Comparison of ENCODE assay signal across 9 mouse cellular contexts in the genomic region with DNA sequence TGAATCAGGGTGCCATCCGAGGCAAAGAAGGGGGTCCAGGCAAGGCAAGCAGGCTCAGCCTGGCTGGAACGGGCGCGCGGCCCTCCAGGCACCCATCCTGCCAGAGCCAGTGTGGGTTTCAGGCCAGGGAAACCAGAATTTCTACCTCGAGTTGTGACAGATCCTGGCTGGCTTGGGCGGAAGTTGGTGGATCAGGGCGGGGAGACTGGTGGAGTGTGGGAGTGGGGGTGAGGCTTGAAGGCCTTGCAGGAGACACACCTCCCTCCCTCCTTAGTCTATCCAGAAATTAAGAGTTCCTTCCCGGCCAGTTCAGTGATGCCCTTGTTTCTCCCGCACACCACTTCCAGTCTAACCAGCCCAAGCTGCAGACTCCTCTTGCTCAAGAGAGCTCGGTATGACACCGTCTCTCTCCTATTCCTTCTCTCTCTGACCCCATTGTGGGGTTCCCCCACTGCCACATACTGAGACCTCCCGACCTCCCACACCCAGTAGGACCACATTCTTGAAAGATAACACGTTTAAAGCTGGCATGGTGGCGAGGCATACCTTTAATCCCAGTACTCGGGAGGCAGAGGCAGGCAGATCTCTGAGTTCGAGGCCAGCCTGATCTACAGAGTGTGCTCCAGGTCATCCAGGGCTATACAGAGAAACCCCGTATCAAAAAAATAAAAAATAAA. TPM values are rescaled to one million over a fixed set of nuclear protein-coding genes. Genes with fewer than 3 reads are reported as not detected.
A peak's percentile ranks its signal among the peaks of the same experiment; 100 is the strongest.
DNase-seq lines count a peak whose midpoint lies in the region; ATAC-seq and TF ChIP-seq lines count a peak whose summit lies in the region.
"Had no signal": no experiment of that assay in that cellular context is flagged by ENCODE, and none has a peak within 500 bp of the region (broad histone marks: within the 10 kb centered on the region; RNA-seq: fewer than 3 reads in every experiment).

No protein-coding gene starts in this region.

- no peak for TF ChIP-seq CTCF in liver, embryonic 14.5 days (IDR thresholded peaks at IDR 0.05; ENCODE audit: low read depth)
- TF ChIP-seq CTCF in stomach, postnatal 0 days (IDR thresholded peaks at IDR 0.05; ENCODE audit: low read depth): no peak

- H3K4me3 ChIP-seq in midbrain, embryonic 13.5 days (replicated peaks): no peak overlapping the region
- no peak overlapping the region for H3K4me3 ChIP-seq in midbrain, embryonic 15.5 days
- H3K4me3 ChIP-seq in liver, embryonic 14.5 days (ENCODE audit: insufficient read depth in 1 of 2, low read depth in 2 of 2, low read length in 2 of 2): peak overlapping the region; percentile 33 to 34; a peak in 3 of 4 replicates
- H3K4me3 ChIP-seq in stomach, postnatal 0 days (ENCODE audit: low read depth, low read length): peak overlapping the region; percentile 35

- no peak for TF ChIP-seq EP300 in liver, embryonic 14.5 days (IDR thresholded peaks at IDR 0.05; ENCODE audit: low read depth)
- no peak for TF ChIP-seq EP300 in stomach, postnatal 0 days (optimal IDR thresholded peaks at IDR 0.05)

- H3K9ac ChIP-seq in midbrain, embryonic 13.5 days (replicated peaks): peak overlapping the region; percentile 25; the same call in 1 of the 2 replicates
- H3K9ac ChIP-seq in midbrain, embryonic 15.5 days: no peak overlapping the region
- peak overlapping the region; percentile 13; the same call in 1 of the 2 replicates for H3K9ac ChIP-seq in liver, embryonic 14.5 days (replicated peaks)
- peak overlapping the region; percentile 60 for H3K9ac ChIP-seq in stomach, postnatal 0 days (ENCODE audit: low read length)

- H3K27me3 ChIP-seq in midbrain, embryonic 13.5 days: 0 out of 2 replicates have a peak, but pooled peaks cover 7% of the 10 kb centered on the region
- H3K27me3 ChIP-seq in midbrain, embryonic 15.5 days (replicated peaks): no peaks in the 10 kb centered on the region
- H3K27me3 ChIP-seq in liver, embryonic 14.5 days (ENCODE audit: control insufficient read depth, insufficient read depth, low read length): peaks cover 14% of the 10 kb centered on the region
- H3K27me3 ChIP-seq in stomach, postnatal 0 days (ENCODE audit: control insufficient read depth, insufficient read depth, low read length): no peaks in the 10 kb centered on the region

- DNase-seq in liver, embryonic 14.5 days (ENCODE audit: low read depth in 3 of 3, low spot score in 3 of 3): no peak
- DNase-seq in stomach, postnatal 0 days (ENCODE audit: low spot score): peak; percentile 82
- DNase-seq in B cell, adult 2 months: no peak
- no peak for DNase-seq in layer of hippocampus, adult 11-12 months (ENCODE audit: low spot score)
- no peak for DNase-seq in spleen, adult 18-20 months
- DNase-seq: adrenal gland, postnatal 36 days had no signal

- no peak for ATAC-seq in midbrain, embryonic 13.5 days
- no peak for ATAC-seq in midbrain, embryonic 15.5 days (replicated peaks)
- peak; percentile 15; the same call in 1 of the 2 replicates for ATAC-seq in granulocyte monocyte progenitor cell, adult 5-6 weeks (replicated peaks; ENCODE audit: poor library complexity, severe bottlenecking)
- no peak for ATAC-seq in liver, embryonic 14.5 days (ENCODE audit: insufficient read depth)
- peak; percentile 72 for ATAC-seq in stomach, postnatal 0 days (ENCODE audit: low FRiP score, low TSS enrichment)

- peaks cover 39% of the 10 kb centered on the region for H3K4me1 ChIP-seq in midbrain, embryonic 13.5 days (replicated peaks)
- H3K4me1 ChIP-seq in midbrain, embryonic 15.5 days: peaks cover 28% of the 10 kb centered on the region
- peaks cover 0 to 5% of the 10 kb centered on the region in 2 experiments; a peak in 1 of 4 replicates for H3K4me1 ChIP-seq in liver, embryonic 14.5 days (replicated peaks; ENCODE audit: control insufficient read depth in 2 of 2, insufficient read depth in 2 of 2, low read length in 1 of 2)
- H3K4me1 ChIP-seq in stomach, postnatal 0 days (replicated peaks; ENCODE audit: control insufficient read depth, insufficient read depth): 0 out of 2 replicates have a peak, but pooled peaks cover 5% of the 10 kb centered on the region

- WGBS in midbrain, embryonic 13.5 days: 84% methylated on average over 18 of the region's 18 CpGs
- WGBS in midbrain, embryonic 15.5 days: 81% methylated on average over 18 of the region's 18 CpGs
- WGBS in liver, embryonic 14.5 days (ENCODE audit: insufficient replicate concordance): 48% methylated on average over 18 of the region's 18 CpGs
- 56% methylated on average over 18 of the region's 18 CpGs for WGBS in stomach, postnatal 0 days

- peaks cover 34% of the 10 kb centered on the region for H3K36me3 ChIP-seq in midbrain, embryonic 13.5 days
- peaks cover 7% of the 10 kb centered on the region; the same call in 1 of the 2 replicates for H3K36me3 ChIP-seq in midbrain, embryonic 15.5 days (replicated peaks)
- no peaks in the 10 kb centered on the region for H3K36me3 ChIP-seq in liver, embryonic 14.5 days (replicated peaks; ENCODE audit: control insufficient read depth, insufficient read depth, low read depth)
- no peaks in the 10 kb centered on the region for H3K36me3 ChIP-seq in stomach, postnatal 0 days (ENCODE audit: control insufficient read depth, insufficient read depth, low read length)

- no peak overlapping the region for H3K27ac ChIP-seq in midbrain, embryonic 13.5 days
- H3K27ac ChIP-seq in midbrain, embryonic 15.5 days: no peak overlapping the region
- H3K27ac ChIP-seq in liver, embryonic 14.5 days: no peak overlapping the region
- H3K27ac ChIP-seq in stomach, postnatal 0 days (replicated peaks): peak overlapping the region; percentile 86

- H3K9me3 ChIP-seq in midbrain, embryonic 13.5 days: no peaks in the 10 kb centered on the region
- H3K9me3 ChIP-seq in midbrain, embryonic 15.5 days: no peaks in the 10 kb centered on the region
- no peaks in the 10 kb centered on the region for H3K9me3 ChIP-seq in liver, embryonic 14.5 days (ENCODE audit: control insufficient read depth, low read length)
- H3K9me3 ChIP-seq in stomach, postnatal 0 days (ENCODE audit: control insufficient read depth, low read length): no peaks in the 10 kb centered on the region

- H3K4me2 ChIP-seq in midbrain, embryonic 13.5 days (replicated peaks): no peak overlapping the region
- H3K4me2 ChIP-seq in midbrain, embryonic 15.5 days: no peak overlapping the region
- H3K4me2 ChIP-seq in liver, embryonic 14.5 days (ENCODE audit: low read depth): peak overlapping the region; percentile 44
- peak overlapping the region; percentile 54 for H3K4me2 ChIP-seq in stomach, postnatal 0 days (replicated peaks; ENCODE audit: low read depth)

RNA-seq across cellular contexts. Expression of gene Sema4a, which starts 5.3 kb away (rescaled TPM):
- polyA plus RNA-seq in midbrain, embryonic 13.5 days (2015; fragmentation: Nextera tagmentation; extraction: Ambion mirVana): 28.8 and 31.1 TPM in 2 replicates
- polyA plus RNA-seq in midbrain, embryonic 15.5 days (2015; fragmentation: Nextera tagmentation; extraction: Ambion mirVana): 39.1 and 39.3 TPM in 2 replicates
- total RNA-seq in granulocyte monocyte progenitor cell, adult 5-6 weeks (2014; fragmentation: Nextera tagmentation): 24.0 and 38.5 TPM in 2 replicates
- total RNA-seq in granulocyte monocyte progenitor cell, adult 5-6 weeks (2017): 25.1 and 35.7 TPM in 2 replicates
- polyA plus RNA-seq in liver, embryonic 14.5 days (2012; rRNA removed): 12.7 and 17.8 TPM in 2 replicates
- 9.1 and 10.5 TPM in 2 replicates for polyA plus RNA-seq in liver, embryonic 14.5 days (2014; fragmentation: Nextera tagmentation; extraction: Ambion mirVana)
- 27.9 and 32.7 TPM in 2 replicates for polyA plus RNA-seq in stomach, postnatal 0 days (2015; fragmentation: Nextera tagmentation; extraction: Ambion mirVana)

RNA-seq across cellular contexts. Expression of gene Slc25a44, which starts 30.8 kb away (rescaled TPM):
- 28.7 and 29.7 TPM in 2 replicates for polyA plus RNA-seq in midbrain, embryonic 13.5 days (2015; fragmentation: Nextera tagmentation; extraction: Ambion mirVana)
- 39.6 and 41.2 TPM in 2 replicates for polyA plus RNA-seq in midbrain, embryonic 15.5 days (2015; fragmentation: Nextera tagmentation; extraction: Ambion mirVana)
- total RNA-seq in granulocyte monocyte progenitor cell, adult 5-6 weeks (2014; fragmentation: Nextera tagmentation): 13.1 and 13.5 TPM in 2 replicates
- 11.6 and 13.8 TPM in 2 replicates for total RNA-seq in granulocyte monocyte progenitor cell, adult 5-6 weeks (2017)
- polyA plus RNA-seq in liver, embryonic 14.5 days (2012; rRNA removed): 8.8 and 9.2 TPM in 2 replicates
- 9.9 and 11.7 TPM in 2 replicates for polyA plus RNA-seq in liver, embryonic 14.5 days (2014; fragmentation: Nextera tagmentation; extraction: Ambion mirVana)
- 9.7 and 9.8 TPM in 2 replicates for polyA plus RNA-seq in stomach, postnatal 0 days (2015; fragmentation: Nextera tagmentation; extraction: Ambion mirVana)

RNA-seq across cellular contexts. Expression of gene Pmf1, which starts 45.6 kb away (rescaled TPM):
- polyA plus RNA-seq in midbrain, embryonic 13.5 days (2015; fragmentation: Nextera tagmentation; extraction: Ambion mirVana): 51.7 and 56.8 TPM in 2 replicates
- 23.6 and 26.7 TPM in 2 replicates for polyA plus RNA-seq in midbrain, embryonic 15.5 days (2015; fragmentation: Nextera tagmentation; extraction: Ambion mirVana)
- total RNA-seq in granulocyte monocyte progenitor cell, adult 5-6 weeks (2014; fragmentation: Nextera tagmentation): 115 and 122 TPM in 2 replicates
- total RNA-seq in granulocyte monocyte progenitor cell, adult 5-6 weeks (2017): 128 and 141 TPM in 2 replicates
- 59.1 and 60.6 TPM in 2 replicates for polyA plus RNA-seq in liver, embryonic 14.5 days (2012; rRNA removed)
- polyA plus RNA-seq in liver, embryonic 14.5 days (2014; fragmentation: Nextera tagmentation; extraction: Ambion mirVana): 73.8 and 81.2 TPM in 2 replicates
- 55.6 and 58.1 TPM in 2 replicates for polyA plus RNA-seq in stomach, postnatal 0 days (2015; fragmentation: Nextera tagmentation; extraction: Ambion mirVana)

RNA-seq across cellular contexts. Expression of gene Lmna, which starts 54.0 kb away (rescaled TPM):
- polyA plus RNA-seq in midbrain, embryonic 13.5 days (2015; fragmentation: Nextera tagmentation; extraction: Ambion mirVana): 21.4 and 23.4 TPM in 2 replicates
- polyA plus RNA-seq in midbrain, embryonic 15.5 days (2015; fragmentation: Nextera tagmentation; extraction: Ambion mirVana): 51.1 and 51.6 TPM in 2 replicates
- not detected in 2 replicates for total RNA-seq in granulocyte monocyte progenitor cell, adult 5-6 weeks (2014; fragmentation: Nextera tagmentation)
- total RNA-seq in granulocyte monocyte progenitor cell, adult 5-6 weeks (2017): 0.41 and 1.6 TPM in 2 replicates
- 45.2 and 58.7 TPM in 2 replicates for polyA plus RNA-seq in liver, embryonic 14.5 days (2012; rRNA removed)
- 115 and 132 TPM in 2 replicates for polyA plus RNA-seq in liver, embryonic 14.5 days (2014; fragmentation: Nextera tagmentation; extraction: Ambion mirVana)
- polyA plus RNA-seq in stomach, postnatal 0 days (2015; fragmentation: Nextera tagmentation; extraction: Ambion mirVana): 250 and 267 TPM in 2 replicates

Comparison
In these comparisons a context has a peak if more than half of its experiments do, and no peak if none do; other contexts are left out.
1. ATAC-seq: peak in granulocyte monocyte progenitor cell, adult 5-6 weeks (single experiment) and stomach, postnatal 0 days (single experiment); none in midbrain, embryonic 13.5 days (single experiment), midbrain, embryonic 15.5 days (single experiment) and liver, embryonic 14.5 days (single experiment).
2. H3K4me2 ChIP-seq: peak in liver, embryonic 14.5 days (single experiment) and stomach, postnatal 0 days (single experiment); none in midbrain, embryonic 13.5 days (single experiment) and midbrain, embryonic 15.5 days (single experiment).
3. H3K4me3 ChIP-seq: peak in liver, embryonic 14.5 days (2 of 2) and stomach, postnatal 0 days (single experiment); none in midbrain, embryonic 13.5 days (single experiment) and midbrain, embryonic 15.5 days (single experiment).